Mouse (Mus musculus) T-helper 2 cell (primary cell): Measurements from ENCODE around the gene Zbed3.

ENCODE experiments used
- in situ Hi-C: fragments of 300-600 bp; cut with MboI, MseI; formaldehyde crosslinking; loops from one replicate; pipeline ENCODE4 v1.15.1; 2025; ENCODE audit warnings: high pct_unique_total_duplicates

The Zbed3 gene

DNA sequence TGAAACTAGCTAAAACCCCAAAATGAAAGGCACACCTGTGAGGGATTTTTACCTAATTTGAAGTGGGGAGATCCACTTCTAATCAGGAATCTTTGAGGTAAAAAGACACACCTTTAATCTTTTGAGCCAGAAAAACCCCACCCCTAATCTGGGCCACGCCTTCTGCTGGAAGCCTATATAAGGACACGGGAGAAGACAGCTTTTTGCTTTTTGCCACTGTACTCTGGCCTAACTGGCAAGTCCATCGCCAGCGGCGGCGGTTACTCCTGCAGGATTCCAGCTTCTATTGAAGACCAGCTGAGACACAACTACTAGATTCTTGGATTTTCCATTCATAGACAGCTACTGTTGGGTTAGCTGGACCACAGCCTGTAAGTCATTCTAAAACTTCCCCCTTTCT is at the start of gene Zbed3:
TSS of gene Zbed3 (plus strand) at position 213 of the 400 bp plus-strand sequence.
- in situ Hi-C loops, result no loop called here

DNA sequence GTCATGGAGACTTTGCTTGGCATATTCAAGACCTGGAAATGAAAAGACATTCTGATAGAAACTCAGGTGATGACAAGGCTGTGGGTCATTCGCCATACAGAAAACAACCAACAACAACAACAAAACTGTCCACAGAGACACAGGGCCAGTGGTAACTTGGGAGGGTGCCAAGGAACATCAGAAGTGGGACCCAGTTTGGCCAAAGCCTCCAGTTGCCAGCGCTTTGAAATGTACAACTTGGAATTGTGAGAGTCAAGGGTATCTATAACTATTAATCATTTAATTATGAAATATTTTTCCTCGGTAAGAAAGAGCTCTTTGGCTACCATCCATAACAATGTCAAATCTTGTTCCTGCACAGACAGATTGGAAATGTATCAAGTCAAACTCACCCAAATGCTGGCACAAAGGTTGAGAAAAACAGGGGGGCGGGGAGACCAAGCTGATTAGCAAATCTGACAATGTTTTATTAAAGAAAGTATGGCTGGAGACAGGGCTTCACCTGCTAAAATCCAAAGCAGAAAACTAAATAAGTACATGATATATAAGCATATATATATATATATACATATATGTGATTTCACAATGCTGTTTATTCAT is 44.9 kb upstream of the Zbed3 start:
- in situ Hi-C loops, result no loop called here

DNA sequence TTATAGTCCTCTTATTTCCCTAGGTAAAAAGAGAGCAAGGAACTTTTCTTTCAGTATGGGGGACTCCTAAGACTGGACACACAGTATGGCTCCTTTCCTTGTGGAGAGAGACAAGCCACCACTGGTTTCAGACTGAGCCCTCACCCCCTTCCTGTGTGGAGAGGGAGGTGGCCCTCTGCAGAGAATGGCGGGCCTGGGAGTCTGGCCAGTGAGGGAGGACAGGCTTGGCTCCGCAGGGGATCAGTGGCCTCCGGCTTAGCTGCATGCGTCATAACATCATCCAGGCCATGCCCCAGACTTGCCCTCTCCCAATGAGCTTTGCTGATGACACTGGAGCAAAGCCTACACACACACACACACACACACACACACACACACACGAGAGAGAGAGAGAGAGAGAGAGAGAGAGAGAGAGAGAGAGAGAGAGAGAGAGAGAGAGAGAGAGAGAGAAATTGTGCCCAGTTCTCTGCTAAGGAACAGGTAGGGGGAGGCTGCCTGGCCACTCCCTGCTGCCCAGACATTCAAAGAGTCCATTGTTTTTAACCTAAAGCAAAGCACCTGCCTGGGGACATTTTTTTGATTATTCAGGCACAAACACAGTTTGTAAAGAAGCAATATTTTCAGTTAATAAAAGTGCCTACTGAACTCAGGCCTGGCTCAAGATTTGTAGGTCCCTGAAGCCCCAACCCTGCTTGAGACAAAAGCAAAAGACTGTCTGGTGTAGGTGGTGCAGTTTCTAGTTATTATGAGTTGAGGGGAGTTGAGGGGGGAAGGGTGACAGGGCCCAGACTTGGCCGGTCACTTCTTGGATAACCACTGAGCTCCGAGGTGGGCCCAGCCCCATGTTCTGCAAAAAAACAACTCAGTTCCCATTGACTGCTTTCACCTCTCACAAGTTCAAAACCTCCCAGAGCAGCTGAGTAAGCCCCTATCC is 41.4 kb upstream of the Zbed3 start:
- in situ Hi-C loops, result no loop called here

DNA sequence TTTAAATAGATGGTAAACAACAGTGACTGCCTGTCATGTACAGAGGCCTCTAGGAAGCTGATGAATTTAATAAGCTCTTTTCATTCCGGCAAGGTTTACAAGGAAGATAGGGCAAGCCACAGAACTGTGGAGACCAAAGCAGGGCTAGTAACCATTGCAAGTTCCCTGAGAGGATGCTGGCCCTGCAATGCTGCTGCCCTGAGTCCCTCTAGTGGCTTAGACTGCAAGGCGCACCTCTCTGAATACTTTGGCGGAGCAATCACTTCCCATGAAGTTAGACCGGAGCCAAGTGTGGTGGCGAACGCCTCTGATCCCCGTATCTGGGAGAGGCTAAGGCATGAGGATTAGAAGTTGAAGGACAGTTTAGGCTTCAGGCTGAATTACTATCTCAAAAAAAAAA is 36.4 kb upstream of the Zbed3 start:
- in situ Hi-C loops, result no loop called here

DNA sequence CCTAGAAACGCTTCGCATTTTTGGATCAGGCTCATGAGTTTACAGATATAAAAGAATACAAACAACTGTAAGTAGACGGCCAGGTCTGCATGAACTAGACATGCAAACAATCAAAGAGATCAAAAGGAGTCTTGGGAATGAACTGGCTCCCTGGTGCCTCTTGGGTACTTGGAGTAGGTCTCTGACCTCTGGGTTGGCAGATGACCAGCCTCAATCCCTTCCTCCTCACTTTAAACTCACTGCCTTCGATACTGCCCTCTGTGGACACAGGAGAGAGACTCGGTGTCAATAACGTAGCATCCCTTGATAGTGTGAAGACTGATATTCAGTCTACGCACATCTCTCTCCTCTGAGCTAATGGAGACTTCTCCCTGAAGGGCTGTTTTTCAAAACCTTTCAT is 35.4 kb upstream of the Zbed3 start:
- in situ Hi-C loops, result no loop called here

DNA sequence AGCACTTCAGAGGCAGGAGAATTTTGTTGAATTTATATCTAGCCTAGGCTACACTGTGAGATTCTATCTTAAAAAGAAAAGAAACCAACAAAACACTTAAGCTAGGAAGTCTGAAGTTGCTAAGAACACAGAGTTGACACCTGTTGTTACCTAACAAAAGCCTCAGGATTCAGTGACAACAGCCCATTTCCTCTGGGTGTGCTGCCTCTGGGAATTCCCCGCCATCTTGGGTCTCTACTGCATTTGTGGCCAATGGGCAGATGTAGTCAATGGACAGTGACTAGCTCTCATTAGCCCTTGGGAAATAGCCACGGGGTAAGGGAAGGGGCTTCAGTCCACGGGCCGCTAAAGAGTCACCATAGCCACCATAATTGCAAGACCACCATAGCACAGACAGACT is 31.4 kb upstream of the Zbed3 start:
- in situ Hi-C loops, result no loop called here

DNA sequence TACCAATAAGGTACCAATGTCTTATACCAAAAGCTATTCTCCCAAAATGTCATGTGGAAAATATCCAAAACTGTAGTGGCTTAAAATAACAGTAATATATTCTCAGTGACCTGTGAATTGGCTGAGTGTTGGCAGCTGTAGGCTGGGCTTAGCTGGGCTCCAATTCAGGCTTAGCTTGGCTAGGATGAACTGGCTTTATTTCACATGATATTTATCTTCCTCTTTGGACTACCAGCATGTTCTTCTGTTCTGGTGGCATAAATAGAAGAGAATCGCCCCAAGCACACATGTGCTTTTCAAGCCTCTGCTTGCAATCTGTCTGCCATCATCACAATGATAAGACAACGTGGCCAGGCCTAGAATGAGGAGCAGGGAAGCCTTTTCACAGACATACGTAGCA is 23.5 kb upstream of the Zbed3 start:
- in situ Hi-C loops, result no loop called here

DNA sequence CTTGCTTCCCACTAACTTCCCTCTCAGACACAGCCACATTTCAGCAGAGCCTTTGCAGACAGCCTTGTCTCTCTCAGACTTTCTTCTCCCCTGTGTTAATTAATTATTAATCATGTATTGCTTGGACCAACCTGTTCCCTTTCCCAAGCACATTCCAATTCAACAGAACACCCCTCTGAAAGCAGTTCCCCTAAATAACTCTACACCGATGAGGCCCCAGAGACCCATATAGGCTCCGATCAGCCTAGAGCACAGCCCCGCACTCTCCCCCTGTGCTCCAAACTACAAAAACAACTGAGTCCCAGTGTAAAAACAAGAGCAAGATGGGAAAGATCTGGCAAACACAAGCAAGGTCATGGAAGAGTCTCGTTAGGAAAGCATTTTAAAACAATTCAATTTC is 16.8 kb upstream of the Zbed3 start:
- in situ Hi-C loops, result no loop called here

DNA sequence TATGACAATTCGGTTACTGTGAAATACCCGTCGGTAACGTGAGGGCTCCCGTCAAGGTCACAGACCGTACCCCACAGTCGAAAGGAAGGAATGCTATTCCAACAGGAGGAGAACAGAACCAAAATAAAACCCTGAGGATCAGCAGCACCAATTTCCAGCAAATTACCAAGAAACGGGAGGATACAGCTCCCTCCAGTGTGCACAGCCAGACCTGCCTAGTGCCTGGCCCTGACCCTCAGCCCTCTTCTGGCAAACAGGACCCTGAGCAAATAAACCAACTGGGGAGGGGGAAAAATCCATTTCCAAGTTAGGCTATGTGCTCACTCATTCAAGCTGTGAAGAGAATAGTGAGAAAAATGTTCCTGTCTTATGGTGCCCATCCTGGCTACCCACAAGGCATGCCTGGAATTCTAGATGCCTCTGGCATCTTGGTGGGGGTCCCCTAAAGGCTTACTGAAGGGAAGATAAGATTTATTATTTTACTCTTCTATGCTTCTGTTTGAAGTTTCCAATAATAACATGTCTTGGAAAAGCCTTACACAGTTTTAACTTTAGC is 16.2 kb upstream of the Zbed3 start:
- in situ Hi-C loops, result no loop called here

DNA sequence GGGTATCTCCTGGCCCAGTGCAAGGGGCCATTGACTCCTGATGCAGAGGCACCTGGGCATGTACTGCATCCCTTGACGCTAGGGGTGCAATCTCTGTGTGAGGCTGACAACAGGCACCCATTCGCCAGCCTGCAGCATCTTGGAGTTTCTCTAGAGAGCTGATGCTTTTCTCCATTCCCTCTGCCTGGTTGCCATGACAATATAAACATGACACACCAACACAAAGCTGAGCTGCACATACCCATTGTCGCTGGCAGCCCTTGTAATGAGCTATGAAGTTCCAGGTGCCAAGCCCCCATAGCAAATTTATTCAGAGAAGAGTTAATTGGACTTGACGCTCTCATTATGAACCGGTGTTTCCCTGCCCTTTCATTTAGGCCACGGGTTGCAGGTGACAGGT is 11.4 kb upstream of the Zbed3 start:
- in situ Hi-C loops, result no loop called here

DNA sequence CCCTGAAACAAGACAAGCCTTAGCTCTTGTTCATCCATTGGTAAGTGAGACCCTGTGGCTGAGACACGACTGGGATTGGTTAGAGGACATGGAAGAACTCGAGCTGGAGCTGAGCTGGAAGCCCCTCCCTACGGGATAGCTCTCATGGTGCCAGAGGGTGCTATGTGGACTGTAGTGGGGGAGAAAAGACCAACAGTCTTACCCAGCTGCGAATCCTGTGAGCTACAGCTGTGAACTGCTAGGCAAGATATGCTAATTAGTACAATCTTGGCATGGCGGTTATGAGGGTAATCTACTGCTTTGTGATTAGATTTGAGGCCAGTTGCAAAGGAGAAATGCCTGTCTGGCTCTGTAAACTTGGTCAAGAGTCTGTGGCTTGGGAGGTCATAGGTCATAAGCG is 4.3 kb upstream of the Zbed3 start:
- in situ Hi-C loops, result no loop called here

DNA sequence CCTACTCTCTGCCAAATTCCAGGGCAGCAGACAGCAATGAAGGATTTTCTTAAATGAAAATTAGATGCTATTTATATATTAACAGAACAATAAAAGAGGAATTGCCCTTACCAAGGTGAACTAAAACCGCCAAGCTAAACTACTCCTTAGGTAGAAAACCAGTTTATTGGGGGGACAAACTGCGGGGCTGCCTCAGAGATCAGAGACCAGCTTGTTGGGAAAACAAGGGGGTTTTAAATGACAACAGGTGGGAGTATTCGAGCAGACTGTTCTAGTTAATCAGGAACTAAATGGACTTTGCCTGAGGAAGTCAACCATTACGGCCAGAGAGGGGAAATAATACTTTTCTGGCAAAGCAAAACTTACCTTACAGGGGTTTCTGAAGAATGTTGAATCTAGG is 3.0 kb upstream of the Zbed3 start:
- in situ Hi-C loops, result no loop called here

DNA sequence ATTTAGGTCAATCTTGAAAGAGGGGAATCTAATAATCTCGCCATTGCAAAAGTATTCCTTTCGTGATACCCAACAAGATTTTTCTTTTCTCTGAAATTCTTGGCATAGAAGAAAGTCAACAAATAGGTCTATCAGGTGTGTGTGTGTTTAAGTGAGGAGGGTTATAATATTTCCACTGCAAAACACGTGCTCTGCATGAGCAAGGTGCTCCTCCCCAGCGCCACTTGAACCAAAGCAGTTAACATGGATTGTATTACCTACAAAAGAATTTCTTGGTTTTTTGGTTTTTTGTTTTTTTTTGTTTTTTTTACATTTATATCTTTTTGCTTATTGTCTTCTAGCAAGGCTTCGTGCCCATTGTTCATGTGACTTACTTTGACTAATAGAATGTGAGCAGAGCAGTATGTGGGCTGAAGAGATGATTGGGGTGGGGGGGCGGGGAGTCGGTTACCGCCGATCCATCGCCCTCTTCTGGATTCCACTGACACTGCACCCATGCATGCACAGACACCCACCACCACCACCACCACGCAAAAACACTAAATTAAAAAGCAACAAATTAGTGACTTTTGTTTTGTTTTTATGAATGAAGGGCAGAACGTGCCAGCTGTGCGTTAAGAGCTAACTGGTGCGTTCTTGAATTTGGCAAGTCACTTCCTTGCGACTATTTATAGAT is 676 bp downstream of the Zbed3 start:
- in situ Hi-C loops, result no loop called here

DNA sequence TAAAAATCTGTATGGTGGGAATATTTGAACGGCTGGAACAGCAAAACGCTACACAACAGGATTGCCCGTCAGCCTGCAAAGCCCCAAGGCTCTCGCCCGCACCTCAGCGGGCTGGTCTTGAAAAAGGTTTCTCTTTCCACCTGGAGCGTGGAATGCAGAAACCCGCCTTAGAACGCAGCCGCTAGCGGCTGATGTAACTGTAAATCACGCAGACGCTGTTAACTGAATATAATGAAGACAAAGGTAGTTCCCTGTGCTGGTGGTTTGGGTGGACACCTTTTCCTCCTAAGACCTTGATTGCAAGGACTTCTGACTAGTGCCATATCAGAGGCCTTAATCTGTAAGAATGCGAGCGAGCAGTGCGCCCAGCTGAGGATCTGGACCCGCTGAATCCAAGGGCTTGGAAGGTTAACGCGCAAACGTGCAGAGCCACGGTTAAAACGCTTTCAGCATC is 1.2 kb downstream of the Zbed3 start:
- in situ Hi-C loops, result no loop called here

DNA sequence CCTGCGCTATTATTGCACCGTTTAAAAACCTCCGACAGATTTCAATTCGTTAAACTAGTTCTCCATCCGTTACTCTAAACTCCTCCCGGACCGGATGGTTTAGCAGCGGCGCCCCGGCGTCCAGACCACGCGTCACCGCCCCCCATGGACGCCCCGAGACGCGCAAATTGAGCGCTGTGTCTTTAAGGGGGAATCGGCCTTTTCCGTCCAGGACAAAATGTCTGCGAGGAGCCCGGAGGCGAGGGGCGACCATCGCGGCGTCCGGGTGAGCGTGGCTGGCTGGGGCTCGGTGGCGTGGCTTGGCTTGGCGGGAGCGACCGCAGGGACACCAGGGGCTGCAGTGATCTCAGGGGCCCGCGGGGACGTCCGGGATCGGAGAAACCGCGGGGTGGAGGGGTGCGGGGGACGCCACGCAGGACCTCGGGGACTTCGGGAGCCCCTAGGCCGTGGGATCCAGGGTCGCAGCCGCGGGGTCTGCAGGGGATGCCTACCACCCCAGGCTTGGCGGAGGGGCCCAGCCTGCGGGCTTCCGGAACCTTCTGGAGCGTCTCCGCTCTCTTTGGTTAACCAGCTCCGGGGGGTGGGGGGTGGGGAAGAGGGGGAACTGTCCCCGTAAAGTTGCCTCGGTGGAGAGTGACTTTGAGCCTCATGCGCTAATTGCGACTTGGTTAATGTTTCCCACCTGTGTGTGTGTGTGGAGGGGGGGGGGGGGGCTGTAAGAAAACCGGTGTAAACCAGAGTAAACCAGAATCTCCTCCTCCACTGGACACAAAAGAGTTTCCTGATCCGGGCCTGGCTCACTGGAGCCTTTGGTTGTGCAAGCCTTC is 1.9 kb downstream of the Zbed3 start:
- in situ Hi-C loops, result no loop called here

DNA sequence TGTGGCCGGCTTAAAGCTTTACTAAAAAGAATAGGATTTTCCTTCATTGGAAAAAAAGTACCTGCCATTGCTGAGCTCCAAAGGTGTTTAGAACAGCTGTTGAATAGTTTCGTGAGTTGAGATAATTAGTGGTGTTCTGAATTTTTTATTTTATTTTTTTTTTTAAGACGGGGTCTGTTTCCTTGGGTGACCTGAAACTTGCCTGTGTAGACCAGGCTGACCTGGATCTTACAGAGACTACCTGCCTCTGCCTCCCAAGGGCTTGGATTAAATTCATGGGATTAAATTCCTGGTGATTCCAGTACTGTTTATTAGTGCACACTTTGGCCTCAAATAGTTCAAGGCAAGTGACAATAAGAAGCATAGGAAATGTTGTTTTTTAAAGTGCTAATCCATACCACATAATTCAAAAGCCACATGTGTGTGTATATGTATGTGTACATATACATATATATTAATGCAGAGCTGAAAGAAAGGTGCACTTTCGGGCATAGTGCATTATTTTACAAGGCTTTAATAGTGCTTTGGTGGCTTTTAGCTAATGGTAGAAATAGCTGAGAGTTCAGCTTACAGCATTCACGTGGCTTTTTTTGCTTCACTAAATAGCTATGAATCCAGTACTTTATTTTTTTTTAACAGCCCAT is 2.6 kb downstream of the Zbed3 start:
- in situ Hi-C loops, result no loop called here

DNA sequence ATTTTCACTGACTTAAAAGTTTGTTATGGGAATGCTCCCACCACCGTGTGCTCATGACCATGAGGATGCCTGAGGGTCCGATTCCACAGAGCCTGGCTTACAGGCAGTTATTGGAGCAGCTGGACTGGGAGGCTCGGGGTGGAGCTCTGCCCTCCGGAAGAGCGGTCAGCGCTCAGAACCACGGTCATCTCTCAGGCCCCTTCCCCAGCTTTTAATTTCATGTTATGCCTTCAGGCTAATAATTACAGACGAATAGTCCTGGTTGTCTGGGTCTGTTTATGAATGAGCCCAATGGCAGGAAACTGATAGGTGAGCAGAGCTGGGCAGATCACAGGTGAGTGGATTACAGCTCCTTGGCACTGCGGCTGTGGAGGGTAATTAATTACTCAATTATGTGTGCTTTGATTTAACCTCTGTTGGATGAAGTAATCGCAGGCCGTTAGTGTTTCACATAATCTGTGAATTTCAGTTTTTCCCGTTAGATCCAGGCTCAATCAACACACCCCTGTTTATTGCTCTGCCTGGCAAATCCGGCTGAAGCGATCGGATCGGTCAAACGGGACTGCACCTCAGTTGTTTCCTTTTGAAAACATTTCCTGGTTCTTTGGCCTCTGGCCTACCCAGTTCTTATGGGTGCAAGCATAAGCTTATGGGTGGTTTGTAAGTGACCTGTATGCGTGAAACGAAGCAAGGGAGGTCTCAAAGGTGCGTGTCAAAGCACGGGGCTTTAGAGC is 3.4 kb downstream of the Zbed3 start:
- in situ Hi-C loops, result no loop called here

DNA sequence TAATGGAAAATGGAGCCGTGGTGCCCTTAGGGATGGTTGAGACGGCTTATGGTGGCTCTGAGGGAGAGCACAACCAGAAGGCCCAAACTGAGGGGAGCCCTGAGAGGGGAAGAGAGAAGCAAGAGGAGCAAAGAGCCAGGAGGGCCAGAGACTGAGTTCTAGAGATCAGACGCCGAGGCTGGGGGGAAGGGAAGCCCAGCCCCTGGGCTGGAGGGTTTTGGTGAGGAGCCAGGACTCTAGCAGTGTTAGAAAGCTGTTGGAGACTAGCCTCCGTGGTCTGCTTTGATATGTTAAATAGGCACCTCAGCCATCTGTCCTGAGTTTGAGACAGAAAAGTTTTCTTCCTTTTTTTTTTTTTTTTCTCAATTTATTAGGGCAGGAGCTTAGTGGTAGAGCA is 3.9 kb downstream of the Zbed3 start:
- in situ Hi-C loops, result no loop called here

DNA sequence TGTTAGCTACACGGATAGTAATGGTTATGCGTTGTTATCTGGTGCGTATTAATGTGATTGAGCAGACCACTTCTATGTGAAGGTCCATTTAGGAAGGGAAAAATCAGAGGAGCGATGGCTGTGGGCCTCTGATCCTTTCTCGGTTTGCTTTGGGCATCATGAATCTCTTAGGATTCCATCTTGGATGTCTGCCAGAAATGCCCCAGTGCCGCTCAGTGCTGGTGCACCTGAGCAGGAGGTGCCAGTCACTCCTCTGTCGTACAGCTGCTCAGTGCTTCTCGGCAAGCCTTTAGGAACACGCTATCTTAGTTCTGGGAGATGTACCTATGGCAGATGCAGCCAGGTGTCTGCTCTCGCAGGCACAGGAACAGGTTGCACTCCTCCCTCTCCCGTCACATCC is 5.4 kb downstream of the Zbed3 start:
- in situ Hi-C loops, result no loop called here

DNA sequence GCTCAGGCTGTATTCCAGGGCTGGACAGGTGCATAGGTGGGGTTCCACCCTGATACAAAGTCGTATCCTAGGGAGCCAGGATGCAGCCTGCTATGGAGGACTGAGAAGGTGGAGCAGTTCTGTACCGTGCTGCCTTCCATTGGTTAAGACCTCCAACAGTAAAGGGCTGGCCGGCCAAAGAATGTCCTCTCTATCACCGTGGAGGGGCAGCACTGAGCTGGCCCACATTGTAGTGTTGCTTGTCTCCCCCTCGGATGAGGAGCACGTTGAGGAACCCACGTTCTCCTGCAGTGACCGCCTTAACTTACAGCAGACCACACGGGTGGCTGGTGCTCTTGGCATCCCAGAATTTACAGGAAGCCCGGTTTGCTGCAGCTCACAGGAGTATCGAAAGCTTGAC is 7.1 kb downstream of the Zbed3 start:
- in situ Hi-C loops, result no loop called here
